ENCODE assay signal across 14 mouse cellular contexts in genomic region chr17:30938554-30938953, GRCm38 (mm10). TPM values are rescaled to one million over a fixed set of nuclear protein-coding genes. Genes with fewer than 3 reads are reported as not detected.
A peak's percentile ranks its signal among the peaks of the same experiment; 100 is the strongest.
DNase-seq lines count a peak whose midpoint lies in the region; ATAC-seq and TF ChIP-seq lines count a peak whose summit lies in the region.
"Had no signal": no experiment of that assay in that cellular context is flagged by ENCODE, and none has a peak within 500 bp of the region (broad histone marks: within the 10 kb centered on the region; RNA-seq: fewer than 3 reads in every experiment).

No protein-coding gene starts in this region.

- no peaks in the 10 kb centered on the region for H3K36me3 ChIP-seq in forebrain, embryonic 10.5 days (replicated peaks)
- H3K36me3 ChIP-seq in forebrain, embryonic 16.5 days (ENCODE audit: control insufficient read depth, insufficient read depth) = no peaks in the 10 kb centered on the region
- no peaks in the 10 kb centered on the region for H3K36me3 ChIP-seq in kidney, embryonic 14.5 days (ENCODE audit: control insufficient read depth, insufficient read depth, low read length)
- H3K36me3 ChIP-seq in MEL (ENCODE audit: control insufficient read depth in 1 of 2, insufficient read depth in 2 of 2, low read length in 2 of 2) = no peaks in the 10 kb centered on the region
- H3K36me3 ChIP-seq in embryonic facial prominence, embryonic 11.5 days (replicated peaks; ENCODE audit: control insufficient read depth, insufficient read depth, low read depth, low read length) = no peaks in the 10 kb centered on the region
- H3K36me3 ChIP-seq: hindbrain, embryonic 15.5 days; liver, embryonic 12.5 days; midbrain, embryonic 15.5 days had no signal

- no peak for TF ChIP-seq EP300 in MEL (IDR thresholded peaks at IDR 0.05; ENCODE audit: low read depth in 1 of 2, low read length in 2 of 2)

- H3K4me2 ChIP-seq in forebrain, embryonic 16.5 days (ENCODE audit: low read length) = no peak overlapping the region
- H3K4me2 ChIP-seq in kidney, embryonic 14.5 days (replicated peaks; ENCODE audit: low read depth, low read length) = no peak overlapping the region
- H3K4me2 ChIP-seq in embryonic facial prominence, embryonic 11.5 days (ENCODE audit: low read depth, low read length) = no peak overlapping the region
- H3K4me2 ChIP-seq: hindbrain, embryonic 15.5 days; liver, embryonic 12.5 days; midbrain, embryonic 15.5 days had no signal

- no peak overlapping the region for H3K27ac ChIP-seq in forebrain, embryonic 10.5 days
- no peak overlapping the region for H3K27ac ChIP-seq in forebrain, embryonic 16.5 days (ENCODE audit: low read length)
- H3K27ac ChIP-seq in kidney, embryonic 14.5 days (ENCODE audit: low read depth, low read length) = no peak overlapping the region
- no peak overlapping the region for H3K27ac ChIP-seq in MEL (ENCODE audit: control insufficient read depth, low read depth, low read length)
- no peak overlapping the region for H3K27ac ChIP-seq in embryonic facial prominence, embryonic 11.5 days (replicated peaks; ENCODE audit: low read depth, low read length)
- H3K27ac ChIP-seq: hindbrain, embryonic 15.5 days; liver, embryonic 12.5 days; midbrain, embryonic 15.5 days had no signal

- no peak for TF ChIP-seq CTCF in MEL (IDR thresholded peaks at IDR 0.05 in 2 of 3, conservative IDR thresholded peaks at IDR 0.05 in 1 of 3; ENCODE audit: control insufficient read depth in 1 of 3, insufficient read depth in 1 of 3, low read depth in 2 of 3, low read length in 3 of 3, poor library complexity in 1 of 3, severe bottlenecking in 1 of 3)

- no peaks in the 10 kb centered on the region for H3K79me2 ChIP-seq in MEL (ENCODE audit: control insufficient read depth, insufficient read depth, low read length, poor library complexity)

- WGBS in forebrain, embryonic 10.5 days = 61% methylated on average over 9 of the region's 9 CpGs
- 63% methylated on average over 9 of the region's 9 CpGs for WGBS in forebrain, embryonic 16.5 days
- 44% methylated on average over 9 of the region's 9 CpGs for WGBS in kidney, embryonic 14.5 days
- 43% methylated on average over 9 of the region's 9 CpGs for WGBS in embryonic facial prominence, embryonic 11.5 days

- ATAC-seq in forebrain, embryonic 16.5 days = no peak
- no peak for ATAC-seq in kidney, embryonic 14.5 days (ENCODE audit: low FRiP score, low TSS enrichment)
- no peak for ATAC-seq in embryonic facial prominence, embryonic 11.5 days (replicated peaks; ENCODE audit: insufficient number of reproducible peaks, low FRiP score, low TSS enrichment, low read depth)
- no peak for ATAC-seq in frontal cortex, adult (ENCODE audit: low TSS enrichment)
- ATAC-seq: liver, embryonic 12.5 days; midbrain, embryonic 15.5 days had no signal

- H3K9me3 ChIP-seq in forebrain, embryonic 10.5 days = no peaks in the 10 kb centered on the region
- no peaks in the 10 kb centered on the region for H3K9me3 ChIP-seq in forebrain, embryonic 16.5 days (ENCODE audit: control insufficient read depth, low read length)
- no peaks in the 10 kb centered on the region for H3K9me3 ChIP-seq in kidney, embryonic 14.5 days (ENCODE audit: control insufficient read depth, low read length)
- H3K9me3 ChIP-seq in MEL (replicated peaks; ENCODE audit: insufficient read depth, low read length) = no peaks in the 10 kb centered on the region
- no peaks in the 10 kb centered on the region for H3K9me3 ChIP-seq in embryonic facial prominence, embryonic 11.5 days (replicated peaks; ENCODE audit: control insufficient read depth, low read length)
- H3K9me3 ChIP-seq: hindbrain, embryonic 15.5 days; liver, embryonic 12.5 days; midbrain, embryonic 15.5 days had no signal

- DNase-seq in forebrain, embryonic 10.5 days (ENCODE audit: extremely low spot score, low spot score) = peak; percentile 25
- DNase-seq in kidney, postnatal 25 days = peak; percentile 21 to 22
- peak; percentile 28 for DNase-seq in MEL (ENCODE audit: low read depth, low spot score)
- DNase-seq in embryonic facial prominence, embryonic 11.5 days (ENCODE audit: low spot score) = peak; percentile 75
- no peak for DNase-seq in natural killer cell, adult 2 months (ENCODE audit: low spot score in 2 of 2)
- DNase-seq: cerebellum, adult 9-11 months; right cerebral cortex, postnatal 14 days had no signal

- no peak for TF ChIP-seq POLR2A in MEL (IDR thresholded peaks at IDR 0.05; ENCODE audit: control insufficient read depth in 1 of 2, insufficient read depth in 1 of 2, low read depth in 1 of 2, low read length in 2 of 2, poor library complexity in 1 of 2)

- no peak for TF ChIP-seq RAD21 in MEL (IDR thresholded peaks at IDR 0.05; ENCODE audit: low read depth, low read length)

- no peak overlapping the region for H3K4me3 ChIP-seq in forebrain, embryonic 10.5 days
- no peak overlapping the region for H3K4me3 ChIP-seq in forebrain, embryonic 16.5 days (replicated peaks; ENCODE audit: low read length)
- H3K4me3 ChIP-seq in kidney, embryonic 14.5 days (ENCODE audit: low read length) = no peak overlapping the region
- H3K4me3 ChIP-seq in MEL (ENCODE audit: control insufficient read depth in 1 of 2, insufficient read depth in 1 of 2, low read depth in 2 of 2, low read length in 2 of 2) = no peak overlapping the region
- H3K4me3 ChIP-seq in embryonic facial prominence, embryonic 11.5 days (ENCODE audit: low read depth, low read length) = no peak overlapping the region
- H3K4me3 ChIP-seq: hindbrain, embryonic 15.5 days; liver, embryonic 12.5 days; midbrain, embryonic 15.5 days had no signal

- H3K9ac ChIP-seq in forebrain, embryonic 16.5 days (replicated peaks; ENCODE audit: low read depth, low read length) = no peak overlapping the region
- H3K9ac ChIP-seq in kidney, embryonic 14.5 days (ENCODE audit: low read depth, low read length) = no peak overlapping the region
- no peak overlapping the region for H3K9ac ChIP-seq in MEL (ENCODE audit: control insufficient read depth, low read depth, low read length, poor library complexity, severe bottlenecking)
- H3K9ac ChIP-seq in embryonic facial prominence, embryonic 11.5 days (replicated peaks; ENCODE audit: low read length) = no peak overlapping the region
- H3K9ac ChIP-seq: hindbrain, embryonic 15.5 days; liver, embryonic 12.5 days; midbrain, embryonic 15.5 days had no signal

- H3K4me1 ChIP-seq in forebrain, embryonic 10.5 days = peaks cover 8% of the 10 kb centered on the region
- 0 out of 2 replicates have a peak, but pooled peaks cover 2% of the 10 kb centered on the region for H3K4me1 ChIP-seq in forebrain, embryonic 16.5 days (replicated peaks; ENCODE audit: control insufficient read depth, insufficient read depth, low read length)
- H3K4me1 ChIP-seq in kidney, embryonic 14.5 days (ENCODE audit: control insufficient read depth, insufficient read depth, low read length) = no peaks in the 10 kb centered on the region
- no peaks in the 10 kb centered on the region for H3K4me1 ChIP-seq in MEL (ENCODE audit: control insufficient read depth in 1 of 2, insufficient read depth in 2 of 2, low read length in 2 of 2)
- H3K4me1 ChIP-seq in embryonic facial prominence, embryonic 11.5 days (ENCODE audit: control insufficient read depth, insufficient read depth, low read length) = no peaks in the 10 kb centered on the region
- H3K4me1 ChIP-seq: liver, embryonic 12.5 days; midbrain, embryonic 15.5 days had no signal

- no peaks in the 10 kb centered on the region for H3K27me3 ChIP-seq in forebrain, embryonic 10.5 days (ENCODE audit: poor library complexity, severe bottlenecking)
- H3K27me3 ChIP-seq in forebrain, embryonic 16.5 days (replicated peaks; ENCODE audit: control insufficient read depth, insufficient read depth, low read length) = no peaks in the 10 kb centered on the region
- no peaks in the 10 kb centered on the region for H3K27me3 ChIP-seq in kidney, embryonic 14.5 days (ENCODE audit: control insufficient read depth, insufficient read depth, low read length)
- H3K27me3 ChIP-seq in MEL (ENCODE audit: control insufficient read depth in 1 of 2, insufficient read depth in 2 of 2, low read length in 2 of 2) = no peaks in the 10 kb centered on the region
- no peaks in the 10 kb centered on the region for H3K27me3 ChIP-seq in embryonic facial prominence, embryonic 11.5 days (ENCODE audit: control insufficient read depth, insufficient read depth, low read length)
- H3K27me3 ChIP-seq: hindbrain, embryonic 15.5 days; liver, embryonic 12.5 days; midbrain, embryonic 15.5 days had no signal

TF ChIP-seq in MEL, 35 proteins besides CTCF, POLR2A, EP300 and RAD21 (continues in another document):
- TF ChIP-seq CHD1 (IDR thresholded peaks at IDR 0.05; ENCODE audit: low read depth, low read length) = no peak
- TF ChIP-seq MAFK (IDR thresholded peaks at IDR 0.05; ENCODE audit: borderline replicate concordance, low read depth, low read length) = no peak
- no peak for TF ChIP-seq GATA1 (IDR thresholded peaks at IDR 0.05; ENCODE audit: low read depth, low read length)
- no peak for TF ChIP-seq ZKSCAN1 (IDR thresholded peaks at IDR 0.05; ENCODE audit: low read depth, low read length)
- no peak for TF ChIP-seq E2F4 (IDR thresholded peaks at IDR 0.05; ENCODE audit: borderline replicate concordance, low read depth, low read length)
- no peak for TF ChIP-seq USF2 (IDR thresholded peaks at IDR 0.05; ENCODE audit: borderline replicate concordance in 1 of 2, insufficient read depth in 1 of 2, low read depth in 1 of 2, low read length in 2 of 2)
- no peak for TF ChIP-seq NRF1 (IDR thresholded peaks at IDR 0.05; ENCODE audit: insufficient read depth, low read depth, low read length, poor library complexity, severe bottlenecking)

RNA-seq across cellular contexts. Expression of gene Umodl1, which starts 15.9 kb away (rescaled TPM):
- polyA plus RNA-seq in forebrain, embryonic 10.5 days (2016; fragmentation: Nextera tagmentation; extraction: Ambion mirVana) = 0.12 TPM in 1 of 2 replicates, not detected in the other
- 0.04 TPM in 1 of 2 replicates, not detected in the other for polyA plus RNA-seq in forebrain, embryonic 16.5 days (2015; fragmentation: Nextera tagmentation; extraction: Ambion mirVana)
- polyA plus RNA-seq in kidney, embryonic 14.5 days (2014; fragmentation: Nextera tagmentation; extraction: Ambion mirVana) = 0.18 TPM in 1 of 2 replicates, not detected in the other
- not detected in 2 replicates for total RNA-seq in MEL (2012; rRNA removed)
- polyA plus RNA-seq in MEL (2012; ENCODE audit: insufficient read depth in 1 of 2, insufficient read length in 2 of 2, low read depth in 1 of 2, low replicate concordance in 2 of 2, missing spikeins in 1 of 2) = not detected
- 0.21 TPM in 1 of 2 replicates, not detected in the other for polyA plus RNA-seq in embryonic facial prominence, embryonic 11.5 days (2014; fragmentation: Nextera tagmentation; extraction: Ambion mirVana)
- polyA plus RNA-seq: C2C12; hindbrain, embryonic 15.5 days; liver, embryonic 12.5 days; midbrain, embryonic 15.5 days had no signal

RNA-seq across cellular contexts. Expression of gene Glp1r, which starts 36.9 kb away (rescaled TPM):
- 0.05 TPM in 1 of 2 replicates, not detected in the other for polyA plus RNA-seq in forebrain, embryonic 10.5 days (2016; fragmentation: Nextera tagmentation; extraction: Ambion mirVana)
- 0.04 and 0.23 TPM in 2 replicates for polyA plus RNA-seq in forebrain, embryonic 16.5 days (2015; fragmentation: Nextera tagmentation; extraction: Ambion mirVana)
- polyA plus RNA-seq in kidney, embryonic 14.5 days (2014; fragmentation: Nextera tagmentation; extraction: Ambion mirVana) = 0.18 and 0.19 TPM in 2 replicates
- 0.04 TPM in 1 of 2 replicates, not detected in the other for total RNA-seq in MEL (2012; rRNA removed)
- under 1 TPM in 1 of 2 experiments, not detected in 1; 0.04 TPM for polyA plus RNA-seq in MEL (2012; ENCODE audit: insufficient read depth in 1 of 2, insufficient read length in 2 of 2, low read depth in 1 of 2, low replicate concordance in 2 of 2, missing spikeins in 1 of 2)
- polyA plus RNA-seq in embryonic facial prominence, embryonic 11.5 days (2014; fragmentation: Nextera tagmentation; extraction: Ambion mirVana) = 0.08 TPM in 1 of 2 replicates, not detected in the other

Comparison
In these comparisons a context has a peak if more than half of its experiments do, and no peak if none do; other contexts are left out.
1. DNase-seq: peak in forebrain, embryonic 10.5 days (single experiment), kidney, postnatal 25 days (2 of 2), MEL (single experiment) and embryonic facial prominence, embryonic 11.5 days (single experiment); none in natural killer cell, adult 2 months (0 of 2).